Mouse (Mus musculus) subcutaneous adipose tissue, adult 2 months (tissue): ENCODE measurements around the gene Eps15l1. TPM values are rescaled to one million over a fixed set of nuclear protein-coding genes. Genes with fewer than 3 reads are reported as not detected.

ENCODE experiments used
- polyA plus RNA-seq: library from polyadenylated mRNA; depleted of rRNA; stranded (reverse); fragments of >200 nt; gene quantifications from 2 replicates; pipeline ENCODE4 v1.2.3, GENCODE M21; 2012; ENCODE audit warnings: low replicate concordance; rRNA removed

The Eps15l1 gene
- 39.9 and 63.3 TPM in 2 replicates for polyA plus RNA-seq

GRCm38 (mm10) chr8:72421362-72422335 lies at the start of gene Eps15l1:
Gene Eps15l1 (minus strand): TSS chr8:72421460.

GRCm38 (mm10) chr8:72443338-72443993 lies 22.2 kb upstream of the Eps15l1 start, which contains the start of the genes Calr3 and 1700030K09Rik:
Gene Calr3 (minus strand): TSS chr8:72443870.
Gene 1700030K09Rik (plus strand): TSS chr8:72443880.

GRCm38 (mm10) chr8:72318801-72319322 lies 102.4 kb downstream of the Eps15l1 start, which contains the start of gene Klf2:
Gene Klf2 (plus strand): TSS chr8:72319033.

GRCm38 (mm10) chr8:72305210-72305905 lies 115.9 kb downstream of the Eps15l1 start, which contains the start of gene Gm10282:
Gene Gm10282 (minus strand): TSS chr8:72305260.

Other genes starting within 250 kb of the Eps15l1 start
- 0.44 and 2.3 TPM in 2 replicates for gene Hsh2d, start 231.8 kb downstream of the Eps15l1 start, polyA plus RNA-seq
- gene Cib3, start 208.6 kb downstream of the Eps15l1 start, polyA plus RNA-seq, result 0.07 and 0.22 TPM in 2 replicates
- not detected in 2 replicates for gene Gm11034, start 207.8 kb downstream of the Eps15l1 start, polyA plus RNA-seq
- 55.5 and 67.0 TPM in 2 replicates for gene Fam32a, start 201.7 kb downstream of the Eps15l1 start, polyA plus RNA-seq
- 72.2 and 121 TPM in 2 replicates for gene Ap1m1, start 181.4 kb downstream of the Eps15l1 start, polyA plus RNA-seq
- 0.97 and 5.8 TPM in 2 replicates for gene Gm10282, start 116.2 kb downstream of the Eps15l1 start, polyA plus RNA-seq
- 40.8 and 44.3 TPM in 2 replicates for gene Klf2, start 102.4 kb downstream of the Eps15l1 start, polyA plus RNA-seq
- gene Calr3, start 22.4 kb upstream of the Eps15l1 start, polyA plus RNA-seq, result 1.1 and 1.5 TPM in 2 replicates
- gene 1700030K09Rik, start 22.4 kb upstream of the Eps15l1 start, polyA plus RNA-seq, result 12.2 and 12.9 TPM in 2 replicates
- gene Cherp, start 53.8 kb upstream of the Eps15l1 start, polyA plus RNA-seq, result 32.7 and 63.7 TPM in 2 replicates
- gene Slc35e1, start 71.2 kb upstream of the Eps15l1 start, polyA plus RNA-seq, result 57.5 and 72.3 TPM in 2 replicates
- 6.7 and 13.7 TPM in 2 replicates for gene Med26, start 126.8 kb upstream of the Eps15l1 start, polyA plus RNA-seq
- gene Smim7, start 149.6 kb upstream of the Eps15l1 start, polyA plus RNA-seq, result 41.0 and 55.8 TPM in 2 replicates
- 13.1 and 36.4 TPM in 2 replicates for gene Tmem38a, start 150.6 kb upstream of the Eps15l1 start, polyA plus RNA-seq
- 0.06 and 0.90 TPM in 2 replicates for gene Nwd1, start 225.3 kb upstream of the Eps15l1 start, polyA plus RNA-seq